Mouse (Mus musculus): ENCODE data around the gene Oosp3. TPM values are rescaled to one million over a fixed set of nuclear protein-coding genes. Genes with fewer than 3 reads are reported as not detected.

Oosp3 gene
- total RNA-seq (2015; ENCODE audit: low replicate concordance) (not detected in 2 replicates), total RNA-seq (2017; ENCODE audit: low replicate concordance) (not detected in 2 replicates)

GRCm38 (mm10) chr19:11696755-11697154 lies at the start of gene Oosp3:
Gene Oosp3 (plus strand): TSS chr19:11697055.
- ATAC-seq (replicated peaks; ENCODE audit: low FRiP score, poor library complexity, severe bottlenecking): no peak

- no peak for ATAC-seq (replicated peaks; ENCODE audit: low FRiP score, poor library complexity, severe bottlenecking)
Measured at GRCm38 (mm10) chr19:11649564-11649963, 47.3 kb upstream of the Oosp3 start.

GRCm38 (mm10) chr19:11659142-11659541 lies 37.7 kb upstream of the Oosp3 start:
- no peak for ATAC-seq (replicated peaks; ENCODE audit: low FRiP score, poor library complexity, severe bottlenecking)

- no peak for ATAC-seq (replicated peaks; ENCODE audit: low FRiP score, poor library complexity, severe bottlenecking)
Measured at GRCm38 (mm10) chr19:11660459-11660858, 36.4 kb upstream of the Oosp3 start, which contains the start of gene Oosp2. Gene Oosp2 (minus strand): TSS chr19:11660559.

- ATAC-seq (replicated peaks; ENCODE audit: low FRiP score, poor library complexity, severe bottlenecking): no peak
Measured at GRCm38 (mm10) chr19:11661562-11661961, 35.3 kb upstream of the Oosp3 start.

- ATAC-seq (replicated peaks; ENCODE audit: low FRiP score, poor library complexity, severe bottlenecking): no peak
Measured at GRCm38 (mm10) chr19:11690839-11691238, 6.0 kb upstream of the Oosp3 start, which contains the start of gene Oosp1. Gene Oosp1 (minus strand): TSS chr19:11691150.

GRCm38 (mm10) chr19:11691454-11691853 lies 5.4 kb upstream of the Oosp3 start:
- no peak for ATAC-seq (replicated peaks; ENCODE audit: low FRiP score, poor library complexity, severe bottlenecking)

- ATAC-seq (replicated peaks; ENCODE audit: low FRiP score, poor library complexity, severe bottlenecking): no peak
Measured at GRCm38 (mm10) chr19:11698342-11698741, 1.5 kb downstream of the Oosp3 start.

- ATAC-seq (replicated peaks; ENCODE audit: low FRiP score, poor library complexity, severe bottlenecking): no peak
Measured at GRCm38 (mm10) chr19:11712451-11712850, 15.6 kb downstream of the Oosp3 start.

GRCm38 (mm10) chr19:11720071-11720470 lies 23.2 kb downstream of the Oosp3 start:
- ATAC-seq (replicated peaks; ENCODE audit: low FRiP score, poor library complexity, severe bottlenecking): no peak

- ATAC-seq (replicated peaks; ENCODE audit: low FRiP score, poor library complexity, severe bottlenecking): no peak
Measured at GRCm38 (mm10) chr19:11723870-11724269, 27.0 kb downstream of the Oosp3 start.

GRCm38 (mm10) chr19:11724275-11724674 lies 27.4 kb downstream of the Oosp3 start:
- no peak for ATAC-seq (replicated peaks; ENCODE audit: low FRiP score, poor library complexity, severe bottlenecking)

GRCm38 (mm10) chr19:11725915-11726314 lies 29.1 kb downstream of the Oosp3 start:
- ATAC-seq (replicated peaks; ENCODE audit: low FRiP score, poor library complexity, severe bottlenecking): no peak

GRCm38 (mm10) chr19:11727304-11727703 lies 30.4 kb downstream of the Oosp3 start:
- ATAC-seq (replicated peaks; ENCODE audit: low FRiP score, poor library complexity, severe bottlenecking): peak; percentile 57; the same call in 1 of the 2 replicates

- no peak for ATAC-seq (replicated peaks; ENCODE audit: low FRiP score, poor library complexity, severe bottlenecking)
Measured at GRCm38 (mm10) chr19:11730278-11730677, 33.4 kb downstream of the Oosp3 start.

- ATAC-seq (replicated peaks; ENCODE audit: low FRiP score, poor library complexity, severe bottlenecking): no peak
Measured at GRCm38 (mm10) chr19:11736455-11736854, 39.6 kb downstream of the Oosp3 start.

GRCm38 (mm10) chr19:11745680-11746079 lies 48.8 kb downstream of the Oosp3 start:
- ATAC-seq (replicated peaks; ENCODE audit: low FRiP score, poor library complexity, severe bottlenecking): 0 out of 2 replicates have a peak, but pooled peaks have one; percentile 46

GRCm38 (mm10) chr19:11747298-11747697 lies 50.4 kb downstream of the Oosp3 start, which contains the start of gene Gif:
Gene Gif (plus strand): TSS chr19:11747554.
- no peak for ATAC-seq (replicated peaks; ENCODE audit: low FRiP score, poor library complexity, severe bottlenecking)
